Mouse (Mus musculus): ENCODE measurements around the gene Hba-a2.
"Not testable (repeated sequence)": the region's sequence is repeated elsewhere in the genome, so short reads cannot be mapped to it uniquely, and the experiment has no call there.

Gene Hba-a2

GRCm38 (mm10) chr11:32296203-32296602 is at the start of gene Hba-a2:
Gene Hba-a2 (plus strand): TSS chr11:32296489.
- not testable (repeated sequence) for DNase-seq (ENCODE audit: low read depth)

GRCm38 (mm10) chr11:32247068-32247467 is 49.2 kb upstream of the Hba-a2 start:
- DNase-seq (ENCODE audit: low read depth): no peak

GRCm38 (mm10) chr11:32248350-32248749 is 47.9 kb upstream of the Hba-a2 start:
- no peak for DNase-seq (ENCODE audit: low read depth)

- DNase-seq (ENCODE audit: low read depth): no peak
Observed at GRCm38 (mm10) chr11:32250880-32251763, 45.2 kb upstream of the Hba-a2 start.

GRCm38 (mm10) chr11:32253121-32253520 is 43.2 kb upstream of the Hba-a2 start:
- DNase-seq (ENCODE audit: low read depth): no peak

- DNase-seq (ENCODE audit: low read depth): no peak
Observed at GRCm38 (mm10) chr11:32256146-32256545, 40.1 kb upstream of the Hba-a2 start.

- no peak for DNase-seq (ENCODE audit: low read depth)
Observed at GRCm38 (mm10) chr11:32256566-32256965, 39.7 kb upstream of the Hba-a2 start.

- no peak for DNase-seq (ENCODE audit: low read depth)
Observed at GRCm38 (mm10) chr11:32262674-32263415, 33.4 kb upstream of the Hba-a2 start.

- no peak for DNase-seq (ENCODE audit: low read depth)
Observed at GRCm38 (mm10) chr11:32265117-32265738, 31.1 kb upstream of the Hba-a2 start.

- no peak for DNase-seq (ENCODE audit: low read depth)
Observed at GRCm38 (mm10) chr11:32266194-32266593, 30.1 kb upstream of the Hba-a2 start.

- DNase-seq (ENCODE audit: low read depth): no peak
Observed at GRCm38 (mm10) chr11:32266776-32267175, 29.5 kb upstream of the Hba-a2 start.

GRCm38 (mm10) chr11:32267188-32267884 is 29.0 kb upstream of the Hba-a2 start, which contains the start of gene Nprl3:
Gene Nprl3 (minus strand): TSS chr11:32267707.
- peak; percentile 85 for DNase-seq (ENCODE audit: low read depth)

- no peak for DNase-seq (ENCODE audit: low read depth)
Observed at GRCm38 (mm10) chr11:32267964-32268363, 28.3 kb upstream of the Hba-a2 start.

GRCm38 (mm10) chr11:32268952-32269351 is 27.3 kb upstream of the Hba-a2 start:
- no peak for DNase-seq (ENCODE audit: low read depth)

- DNase-seq (ENCODE audit: low read depth): no peak
Observed at GRCm38 (mm10) chr11:32271178-32271577, 25.1 kb upstream of the Hba-a2 start.

- DNase-seq (ENCODE audit: low read depth): no peak
Observed at GRCm38 (mm10) chr11:32276347-32276746, 19.9 kb upstream of the Hba-a2 start, which contains the start of gene Hba-x. Gene Hba-x (plus strand): TSS chr11:32276400.

- no peak for DNase-seq (ENCODE audit: low read depth)
Observed at GRCm38 (mm10) chr11:32277736-32278457, 18.4 kb upstream of the Hba-a2 start.

GRCm38 (mm10) chr11:32278458-32278957 is 17.8 kb upstream of the Hba-a2 start:
- no peak for DNase-seq (ENCODE audit: low read depth)

GRCm38 (mm10) chr11:32280646-32281045 is 15.6 kb upstream of the Hba-a2 start:
- no peak for DNase-seq (ENCODE audit: low read depth)

GRCm38 (mm10) chr11:32281416-32282144 is 14.7 kb upstream of the Hba-a2 start:
- DNase-seq (ENCODE audit: low read depth): no peak

Data from c-Kit-positive CD71-negative TER-119-negative erythroid progenitor cells, embryonic 14.5 days (primary cell).